Mouse (Mus musculus) liver, embryonic 14.5 days (tissue): Measurements from ENCODE around the gene Bag6. TPM values are rescaled to one million over a fixed set of nuclear protein-coding genes. Genes with fewer than 3 reads are reported as not detected.

ENCODE experiments used
- ATAC-seq: fragments of 200-750 bp; cut with Nextera tagmentation; 2 replicates; pipeline ENCODE4 v1.8.0; 2017; ENCODE audit warnings: moderate number of reproducible peaks, mild to moderate bottlenecking, moderate library complexity; ENCODE audit not compliant: insufficient read depth
- DNase-seq, 3 experiments: peaks; one replicate each; pipeline ENCODE4 v3.0.0-alpha.2; 2012 to 2013; ENCODE audit warnings: low read depth in 3 of 3, low spot score in 3 of 3
- H3K27ac ChIP-seq: fragments of 300-500 bp; sonication (generic); 2 replicates; pipeline ENCODE4 v1.5.1; 2014; ENCODE audit warnings: moderate library complexity, mild to moderate bottlenecking, control low read depth, inconsistent platforms
- H3K27me3 ChIP-seq: fragments of 300-500 bp; sonication (generic); 2 replicates; pipeline ENCODE4 v1.6.1; 2014; ENCODE audit warnings: mild to moderate bottlenecking, low read length, moderate library complexity; ENCODE audit not compliant: control insufficient read depth, insufficient read depth
- H3K36me3 ChIP-seq: fragments of 300-500 bp; sonication (generic); replicated peaks from 2 replicates; pipeline ENCODE4 v1.6.1; 2014; ENCODE audit warnings: low read depth; ENCODE audit not compliant: control insufficient read depth, insufficient read depth
- H3K4me1 ChIP-seq, 2 experiments: fragments of 200-500 bp in 1 of 2; fragments of 300-500 bp in 1 of 2; sonication (generic) in 1 of 2; replicated peaks; 2 replicates each; pipeline ENCODE4 v1.6.1; 2012 to 2014; ENCODE audit warnings: antibody characterized with exemption in 1 of 2, inconsistent platforms in 1 of 2, low read length in 1 of 2; ENCODE audit not compliant: control insufficient read depth in 2 of 2, insufficient read depth in 2 of 2
- H3K4me2 ChIP-seq: fragments of 300-500 bp; sonication (generic); 2 replicates; pipeline ENCODE4 v1.6.1; 2014; ENCODE audit warnings: low read depth, mild to moderate bottlenecking, control low read depth, moderate library complexity
- H3K4me3 ChIP-seq, 2 experiments: fragments of 200-500 bp in 1 of 2; fragments of 300-500 bp in 1 of 2; sonication (generic) in 1 of 2; 2 replicates each; pipeline ENCODE4 v1.5.1; 2012 to 2014; ENCODE audit warnings: low read depth in 2 of 2, low read length in 2 of 2, mild to moderate bottlenecking in 2 of 2, control low read depth in 1 of 2, inconsistent platforms in 1 of 2, moderate library complexity in 1 of 2; ENCODE audit not compliant: insufficient read depth in 1 of 2
- H3K9ac ChIP-seq: fragments of 300-500 bp; sonication (generic); replicated peaks from 2 replicates; pipeline ENCODE4 v1.6.1; 2014; ENCODE audit warnings: mild to moderate bottlenecking, control low read depth, moderate library complexity
- H3K9me3 ChIP-seq: fragments of 300-500 bp; sonication (generic); 2 replicates; pipeline ENCODE4 v1.6.1; 2016; ENCODE audit warnings: low read length, mixed read lengths; ENCODE audit not compliant: control insufficient read depth
- CTCF ChIP-seq: IDR thresholded peaks from 2 replicates; pipeline ENCODE4 v1.5.1; 2016; ENCODE audit warnings: antibody characterized with exemption, low read depth, control low read depth
- EP300 ChIP-seq: IDR thresholded peaks from 2 replicates; pipeline ENCODE4 v1.6.1; 2016; ENCODE audit warnings: antibody characterized with exemption, low read depth
- WGBS: fragments of 180-500 bp; shearing (Covaris S2); extraction: QIAGEN DNeasy Blood & Tissue Kit; methylation state at CpG from one replicate; pipeline ENCODE4 v1.1.7; 2014; ENCODE audit not compliant: insufficient replicate concordance; 5-methylcytosine and 5-hydroxymethylcytosine counted together
- polyA plus RNA-seq, 2 experiments: library from polyadenylated mRNA; depleted of rRNA in 1 of 2; stranded (reverse) in 1 of 2; unstranded in 1 of 2; fragments of >200 nt; fragmentation: Nextera tagmentation in 1 of 2; extraction: Ambion mirVana in 1 of 2; gene quantifications; 2 replicates each; pipeline versions ENCODE4 v1.2.1 to v1.2.3; 2012 to 2014

Bag6 gene
- polyA plus RNA-seq, 2 experiments, result 22.9 to 45.7 TPM

DNA sequence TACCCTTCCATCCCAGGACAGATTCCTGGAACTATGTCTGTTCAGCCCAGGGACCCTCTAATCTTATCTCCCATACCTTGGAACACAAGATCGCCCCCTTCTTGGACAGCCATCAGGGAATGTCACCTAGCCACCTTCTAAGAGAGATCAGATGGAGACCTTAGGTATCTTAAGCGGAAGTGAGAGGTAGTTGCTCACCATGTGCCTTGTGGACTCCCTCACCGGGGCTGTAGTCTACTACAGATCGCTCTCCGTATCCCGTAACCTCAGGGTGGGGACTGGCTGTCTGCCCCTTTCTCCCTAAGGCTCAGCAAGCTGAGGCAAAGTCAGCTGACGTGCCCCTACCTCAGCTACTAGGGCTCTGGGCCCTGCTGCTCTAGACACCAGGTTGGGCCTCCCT is 30.9 kb upstream of the Bag6 start:
- TF ChIP-seq EP300 (no peak), CTCF (no peak)
- peak overlapping the region; percentile 25 for H3K9ac ChIP-seq
- peak overlapping the region; percentile 48 for H3K4me2 ChIP-seq
- 66% methylated on average over 7 of the region's 7 CpGs for WGBS
- no peaks in the 10 kb centered on the region for H3K9me3 ChIP-seq
- ATAC-seq (no peak; the same call in 1 of the 2 replicates), DNase-seq (no peak)
- H3K36me3 ChIP-seq, result peaks cover 13% of the 10 kb centered on the region
- peak overlapping the region; percentile 67 for H3K27ac ChIP-seq
- H3K4me1 ChIP-seq, result peaks cover 25 to 34% of the 10 kb centered on the region in 2 experiments
- no peak overlapping the region for H3K4me3 ChIP-seq
- H3K27me3 ChIP-seq, result no peaks in the 10 kb centered on the region

DNA sequence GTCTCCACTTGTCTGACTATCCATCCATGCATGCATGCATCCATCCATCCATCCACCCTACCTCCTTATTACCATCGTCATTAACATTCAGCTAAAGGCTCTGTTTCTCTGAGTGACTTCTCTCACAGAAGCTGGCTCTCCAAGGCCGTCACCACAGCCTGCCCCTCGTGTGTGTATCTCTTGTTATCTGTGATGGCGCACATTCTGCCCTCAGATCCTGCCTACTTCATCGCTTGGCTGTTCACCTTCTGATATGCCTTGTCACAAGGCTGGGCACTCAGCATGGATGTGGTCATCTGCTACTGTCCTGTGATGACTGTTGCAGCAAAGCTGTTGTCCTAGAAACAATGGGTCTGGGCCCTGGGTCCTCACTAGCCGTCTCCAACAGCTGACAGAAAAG is 30.2 kb upstream of the Bag6 start:
- Histone ChIP-seq H3K27ac (peak overlapping the region; percentile 67), H3K27me3 (no peaks in the 10 kb centered on the region), H3K9me3 (no peaks in the 10 kb centered on the region), H3K4me1 (peaks cover 25 to 34% of the 10 kb centered on the region in 2 experiments), H3K4me3 (no peak overlapping the region), H3K4me2 (peak overlapping the region; percentile 48), H3K9ac (peak overlapping the region; percentile 53), H3K36me3 (peaks cover 13% of the 10 kb centered on the region)
- TF ChIP-seq CTCF, result no peak
- peak; percentile 91 for TF ChIP-seq EP300
- ATAC-seq, result peak; percentile 89
- WGBS, result 18% methylated on average over 6 of the region's 6 CpGs
- DNase-seq, result peak; percentile 74 to 79 (median 78)

DNA sequence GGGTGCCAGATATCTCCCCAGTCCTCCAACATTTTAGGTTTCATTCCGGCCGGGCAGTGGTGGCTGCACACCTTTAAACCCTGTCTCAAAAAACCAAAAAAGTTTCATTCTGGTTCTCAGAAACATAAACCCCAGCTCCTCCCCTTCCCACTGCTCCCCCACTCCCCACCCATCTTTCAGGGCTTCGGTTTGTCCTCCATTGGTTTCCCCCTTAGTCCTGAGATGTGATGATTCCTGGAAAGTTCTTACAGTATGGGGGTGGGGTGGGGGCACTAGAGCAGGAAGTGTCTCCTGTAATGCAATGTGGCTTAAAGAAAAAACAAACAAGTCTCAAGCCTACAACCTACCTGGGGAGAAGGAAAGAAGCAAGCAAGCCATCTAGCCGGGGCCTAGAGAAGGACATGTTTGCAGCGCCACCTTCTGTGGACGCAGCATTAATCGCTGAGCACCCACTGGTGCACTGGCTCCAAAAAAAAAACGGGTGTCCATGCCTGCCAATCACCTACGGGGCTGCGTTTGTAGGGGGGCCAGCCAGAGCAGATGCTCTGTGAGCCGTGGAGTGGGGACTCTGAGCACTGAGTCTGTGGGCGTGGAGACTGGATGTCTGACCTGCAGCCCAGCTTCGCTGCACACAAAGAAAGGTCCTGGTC is 29.1 kb upstream of the Bag6 start:
- Histone ChIP-seq H3K27ac (peak overlapping the region; percentile 67), H3K4me3 (no peak overlapping the region), H3K9ac (peak overlapping the region; percentile 6; the same call in 1 of the 2 replicates), H3K9me3 (no peaks in the 10 kb centered on the region), H3K36me3 (peaks cover 8% of the 10 kb centered on the region), H3K27me3 (no peaks in the 10 kb centered on the region), H3K4me1 (peaks cover 25 to 34% of the 10 kb centered on the region in 2 experiments), H3K4me2 (peak overlapping the region; percentile 32; the same call in 1 of the 2 replicates)
- WGBS, result 21% methylated on average over 13 of the region's 13 CpGs
- DNase-seq (peak in 1 of 3 experiments; percentile 40), ATAC-seq (no peak)
- TF ChIP-seq CTCF (peak; percentile 87), EP300 (no peak)

DNA sequence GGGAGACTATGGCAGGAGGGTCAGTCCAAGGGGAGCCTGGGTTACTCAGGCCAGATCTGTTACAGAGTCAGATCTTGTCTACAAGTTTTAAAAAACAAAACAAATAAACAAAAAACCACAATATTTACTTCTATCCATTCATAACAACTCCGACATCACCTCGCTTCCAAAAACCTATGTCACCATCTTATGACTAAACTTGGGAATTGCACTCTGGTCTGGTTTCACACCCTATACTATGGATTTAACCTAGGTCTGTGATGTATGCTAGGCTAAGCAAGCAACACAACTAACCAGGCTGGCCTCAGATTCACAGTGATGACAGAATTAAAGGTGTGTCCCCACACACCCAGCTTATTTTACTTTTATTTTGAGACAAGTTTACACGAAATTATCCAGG is 28.5 kb upstream of the Bag6 start:
- Histone ChIP-seq H3K4me1 (peaks cover 25 to 34% of the 10 kb centered on the region in 2 experiments), H3K36me3 (peaks cover 3% of the 10 kb centered on the region), H3K4me3 (no peak overlapping the region), H3K4me2 (no peak overlapping the region), H3K27ac (no peak overlapping the region), H3K9me3 (no peaks in the 10 kb centered on the region), H3K9ac (no peak overlapping the region), H3K27me3 (no peaks in the 10 kb centered on the region)
- no peak for DNase-seq
- 68% methylated on average over 3 of the region's 3 CpGs for WGBS
- ATAC-seq, result no peak
- no peak for TF ChIP-seq CTCF
- no peak for TF ChIP-seq EP300

DNA sequence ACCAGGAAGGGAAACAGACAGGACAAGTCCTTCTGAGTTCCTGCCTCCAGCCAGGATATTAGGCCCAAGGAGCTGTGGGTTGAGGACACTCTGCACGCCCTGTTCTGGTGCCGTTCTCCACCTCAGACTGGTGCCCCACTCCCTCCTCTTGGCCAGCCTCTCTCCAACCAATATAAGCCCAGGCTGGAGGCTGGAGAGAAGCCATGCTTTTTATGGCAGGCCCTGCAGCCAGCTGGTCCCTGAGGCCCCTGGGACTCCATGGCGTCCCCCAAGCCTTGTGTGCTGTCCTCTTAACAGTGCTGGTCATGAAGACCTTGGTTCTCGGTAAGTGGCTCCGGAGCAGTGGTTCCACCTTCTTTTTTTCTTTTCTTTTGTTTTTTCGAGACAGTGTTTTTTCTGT is 26.9 kb upstream of the Bag6 start, which contains the start of gene Ly6g5c:
Gene Ly6g5c (plus strand): TSS at position 183 of the 400 bp plus-strand sequence.
- H3K9me3 ChIP-seq, result no peaks in the 10 kb centered on the region
- DNase-seq (no peak), ATAC-seq (no peak)
- H3K27me3 ChIP-seq, result no peaks in the 10 kb centered on the region
- H3K4me1 ChIP-seq, result peaks cover 25 to 32% of the 10 kb centered on the region in 2 experiments
- H3K27ac ChIP-seq, result no peak within 1 kb of the TSS
- TF ChIP-seq CTCF (no peak), EP300 (no peak)
- no peak within 1 kb of the TSS for H3K9ac ChIP-seq
- H3K4me3 ChIP-seq, result no peak within 1 kb of the TSS
- H3K36me3 ChIP-seq, result no peaks in the 10 kb centered on the region
- H3K4me2 ChIP-seq, result no peak within 1 kb of the TSS
- 76% methylated on average over 6 of the region's 6 CpGs for WGBS
